Mouse (Mus musculus) gastrocnemius, postnatal 25 days (tissue): ENCODE data around the gene Mlec. TPM values are rescaled to one million over a fixed set of nuclear protein-coding genes. Genes with fewer than 3 reads are reported as not detected.
"Not testable (repeated sequence)": the region's sequence is repeated elsewhere in the genome, so short reads cannot be mapped to it uniquely, and the experiment has no call there.

Source experiments
- DNase-seq: peaks from one replicate; pipeline ENCODE4 v3.0.0; 2022
- total RNA-seq, 2 experiments: library from RNA; stranded (reverse); gene quantifications; 1 replicate in 1 of 2; 2 replicates in 1 of 2; pipeline ENCODE4 v1.2.3; 2021

Mlec gene
- total RNA-seq, 2 experiments from 2014 or later, result 156 to 196 TPM

GRCm38 (mm10) chr5:115181248-115181940 lies 23.4 kb upstream of the Mlec start:
- no peak for DNase-seq

GRCm38 (mm10) chr5:115179596-115179995 lies 21.6 kb upstream of the Mlec start:
- no peak for DNase-seq

GRCm38 (mm10) chr5:115177866-115178265 lies 19.9 kb upstream of the Mlec start:
- DNase-seq, result no peak

- DNase-seq, result no peak
Measured at GRCm38 (mm10) chr5:115174554-115174953, 16.6 kb upstream of the Mlec start.

- DNase-seq, result no peak
Measured at GRCm38 (mm10) chr5:115170150-115170549, 12.2 kb upstream of the Mlec start.

GRCm38 (mm10) chr5:115168641-115169415 lies 10.8 kb upstream of the Mlec start:
- DNase-seq, result no peak

GRCm38 (mm10) chr5:115167396-115167795 lies 9.4 kb upstream of the Mlec start:
- DNase-seq, result no peak

GRCm38 (mm10) chr5:115166815-115167194 lies 8.8 kb upstream of the Mlec start:
- DNase-seq, result no peak

GRCm38 (mm10) chr5:115165895-115166814 lies 8.2 kb upstream of the Mlec start:
- no peak for DNase-seq

GRCm38 (mm10) chr5:115165351-115165750 lies 7.4 kb upstream of the Mlec start:
- DNase-seq, result no peak

GRCm38 (mm10) chr5:115164446-115164845 lies 6.5 kb upstream of the Mlec start:
- DNase-seq, result not testable (repeated sequence)

- peak; percentile 61 for DNase-seq
Measured at GRCm38 (mm10) chr5:115163563-115163962, 5.6 kb upstream of the Mlec start.

- DNase-seq, result not testable (repeated sequence)
Measured at GRCm38 (mm10) chr5:115161940-115162279, 3.9 kb upstream of the Mlec start.

- no peak for DNase-seq
Measured at GRCm38 (mm10) chr5:115161064-115161939, 3.3 kb upstream of the Mlec start.

GRCm38 (mm10) chr5:115160655-115161054 lies 2.7 kb upstream of the Mlec start:
- no peak for DNase-seq

- DNase-seq, result no peak
Measured at GRCm38 (mm10) chr5:115159165-115159564, 1.2 kb upstream of the Mlec start.

GRCm38 (mm10) chr5:115156933-115157589 lies 918 bp downstream of the Mlec start:
- no peak for DNase-seq

- no peak for DNase-seq
Measured at GRCm38 (mm10) chr5:115156401-115156800, 1.6 kb downstream of the Mlec start.

- no peak for DNase-seq
Measured at GRCm38 (mm10) chr5:115155831-115156230, 2.1 kb downstream of the Mlec start.

GRCm38 (mm10) chr5:115155156-115155631 lies 2.8 kb downstream of the Mlec start:
- peak; percentile 49 for DNase-seq
